Mouse (Mus musculus): ENCODE results near the gene Olfr267. TPM values are rescaled to one million over a fixed set of nuclear protein-coding genes. Genes with fewer than 3 reads are reported as not detected.
A peak's percentile ranks its signal among the peaks of the same experiment; 100 is the strongest.

Olfr267 gene
- polyA plus RNA-seq (2016; fragmentation: Nextera tagmentation; extraction: Ambion mirVana) = not detected in 2 replicates

GRCm38 (mm10) chr4:58787616-58788015, at the start of gene Olfr267:
Gene Olfr267, minus strand, starts transcription at chr4:58787716.
- no peaks in the 10 kb centered on the region for H3K9me3 ChIP-seq (replicated peaks)
- H3K36me3 ChIP-seq = no peaks in the 10 kb centered on the region

GRCm38 (mm10) chr4:58832908-58833307, 45.4 kb upstream of the Olfr267 start:
- no peak for DNase-seq (ENCODE audit: low spot score)
- 87% methylated on average over 3 of the region's 3 CpGs for WGBS
- H3K27ac ChIP-seq = no peak overlapping the region
- H3K9me3 ChIP-seq (replicated peaks) = no peaks in the 10 kb centered on the region
- H3K27me3 ChIP-seq (ENCODE audit: low read depth, poor library complexity, severe bottlenecking) = no peaks in the 10 kb centered on the region
- H3K4me3 ChIP-seq = no peak overlapping the region
- H3K4me1 ChIP-seq = no peaks in the 10 kb centered on the region
- peaks cover 61% of the 10 kb centered on the region for H3K36me3 ChIP-seq

More at GRCm38 (mm10) chr4:58787616-58788015, at the start of gene Olfr267:
- Histone ChIP-seq H3K4me1 (no peaks in the 10 kb centered on the region), H3K4me3 (no peak within 1 kb of the TSS), H3K27ac (no peak within 1 kb of the TSS), H3K27me3 (ENCODE audit: low read depth, poor library complexity, severe bottlenecking) (no peaks in the 10 kb centered on the region)
- DNase-seq (ENCODE audit: low spot score) = no peak

- DNase-seq (ENCODE audit: low spot score) = no peak
- Histone ChIP-seq H3K36me3 (peaks cover 78% of the 10 kb centered on the region), H3K27ac (no peak overlapping the region), H3K4me1 (no peaks in the 10 kb centered on the region), H3K9me3 (replicated peaks) (no peaks in the 10 kb centered on the region), H3K27me3 (ENCODE audit: low read depth, poor library complexity, severe bottlenecking) (no peaks in the 10 kb centered on the region), H3K4me3 (no peak overlapping the region)
- WGBS = 89% methylated on average over 4 of the region's 4 CpGs
Measured at GRCm38 (mm10) chr4:58825921-58826320, 38.4 kb upstream of the Olfr267 start.

GRCm38 (mm10) chr4:58786659-58787058, 857 bp downstream of the Olfr267 start:
- no peak for DNase-seq (ENCODE audit: low spot score)
- H3K9me3 ChIP-seq (replicated peaks) = no peaks in the 10 kb centered on the region
- H3K4me1 ChIP-seq = no peaks in the 10 kb centered on the region
- WGBS = 82% methylated on average over 3 of the region's 3 CpGs
- H3K27me3 ChIP-seq (ENCODE audit: low read depth, poor library complexity, severe bottlenecking) = no peaks in the 10 kb centered on the region
- no peaks in the 10 kb centered on the region for H3K36me3 ChIP-seq
- no peak overlapping the region for H3K4me3 ChIP-seq
- H3K27ac ChIP-seq = no peak overlapping the region

GRCm38 (mm10) chr4:58763417-58763816, 24.1 kb downstream of the Olfr267 start:
- WGBS = 90% methylated on average over 3 of the region's 3 CpGs
- no peaks in the 10 kb centered on the region for H3K36me3 ChIP-seq
- no peak overlapping the region for H3K27ac ChIP-seq
- no peaks in the 10 kb centered on the region for H3K27me3 ChIP-seq (ENCODE audit: low read depth, poor library complexity, severe bottlenecking)
- H3K4me3 ChIP-seq = no peak overlapping the region
- H3K9me3 ChIP-seq (replicated peaks) = no peaks in the 10 kb centered on the region
- no peak for DNase-seq (ENCODE audit: low spot score)
- no peaks in the 10 kb centered on the region for H3K4me1 ChIP-seq

GRCm38 (mm10) chr4:58749510-58749909, 38.0 kb downstream of the Olfr267 start:
- Histone ChIP-seq H3K4me3 (no peak overlapping the region), H3K27me3 (ENCODE audit: low read depth, poor library complexity, severe bottlenecking) (no peaks in the 10 kb centered on the region), H3K27ac (peak overlapping the region; percentile 84), H3K9me3 (replicated peaks) (no peaks in the 10 kb centered on the region), H3K4me1 (peaks cover 12% of the 10 kb centered on the region), H3K36me3 (no peaks in the 10 kb centered on the region)
- DNase-seq (ENCODE audit: low spot score) = no peak
- 68% methylated on average over 2 of the region's 2 CpGs for WGBS

GRCm38 (mm10) chr4:58749101-58749500, 38.4 kb downstream of the Olfr267 start:
- H3K9me3 ChIP-seq (replicated peaks) = no peaks in the 10 kb centered on the region
- peaks cover 12% of the 10 kb centered on the region for H3K4me1 ChIP-seq
- no peaks in the 10 kb centered on the region for H3K36me3 ChIP-seq
- no peaks in the 10 kb centered on the region for H3K27me3 ChIP-seq (ENCODE audit: low read depth, poor library complexity, severe bottlenecking)
- peak overlapping the region; percentile 84 for H3K27ac ChIP-seq
- whole genome bisulfite sequencing = 62% methylated on average over 10 of the region's 10 CpGs
- no peak overlapping the region for H3K4me3 ChIP-seq
- DNase-seq (ENCODE audit: low spot score) = peak; percentile 35

GRCm38 (mm10) chr4:58745583-58746222, 41.8 kb downstream of the Olfr267 start:
- 82% methylated on average over 7 of the region's 7 CpGs for WGBS
- H3K27me3 ChIP-seq (ENCODE audit: low read depth, poor library complexity, severe bottlenecking) = no peaks in the 10 kb centered on the region
- no peaks in the 10 kb centered on the region for H3K36me3 ChIP-seq
- H3K27ac ChIP-seq = peak overlapping the region; percentile 10; the same call in 1 of the 2 replicates
- no peak for DNase-seq (ENCODE audit: low spot score)
- peaks cover 12% of the 10 kb centered on the region for H3K4me1 ChIP-seq
- no peaks in the 10 kb centered on the region for H3K9me3 ChIP-seq (replicated peaks)
- no peak overlapping the region for H3K4me3 ChIP-seq

GRCm38 (mm10) chr4:58736867-58737633, 50.5 kb downstream of the Olfr267 start:
- Histone ChIP-seq H3K27ac (no peak overlapping the region), H3K36me3 (no peaks in the 10 kb centered on the region), H3K9me3 (replicated peaks) (no peaks in the 10 kb centered on the region), H3K27me3 (ENCODE audit: low read depth, poor library complexity, severe bottlenecking) (no peaks in the 10 kb centered on the region), H3K4me1 (peaks cover 10% of the 10 kb centered on the region), H3K4me3 (no peak overlapping the region)
- 83% methylated on average over 18 of the region's 18 CpGs for WGBS
- DNase-seq (ENCODE audit: low spot score) = peak; percentile 27

Other genes with a start within 250 kb of the Olfr267 start
- 197 and 253 TPM in 2 replicates for gene Lpar1, start 233.8 kb downstream of the Olfr267 start, polyA plus RNA-seq (2016; fragmentation: Nextera tagmentation; extraction: Ambion mirVana)
- gene Ecpas, start 125.0 kb upstream of the Olfr267 start, polyA plus RNA-seq (2016; fragmentation: Nextera tagmentation; extraction: Ambion mirVana) = 36.6 and 38.8 TPM in 2 replicates
- 1.0 and 1.1 TPM in 2 replicates for gene Zkscan16, start 155.9 kb upstream of the Olfr267 start, polyA plus RNA-seq (2016; fragmentation: Nextera tagmentation; extraction: Ambion mirVana)
- gene Ptgr1, start 199.4 kb upstream of the Olfr267 start, polyA plus RNA-seq (2016; fragmentation: Nextera tagmentation; extraction: Ambion mirVana) = 12.0 and 15.7 TPM in 2 replicates
- gene Dnajc25, start 207.3 kb upstream of the Olfr267 start, polyA plus RNA-seq (2016; fragmentation: Nextera tagmentation; extraction: Ambion mirVana) = 5.5 and 8.3 TPM in 2 replicates
- gene Gm20503, start 215.5 kb upstream of the Olfr267 start, polyA plus RNA-seq (2016; fragmentation: Nextera tagmentation; extraction: Ambion mirVana) = 9.3 and 9.8 TPM in 2 replicates
- gene Gng10, start 247.4 kb upstream of the Olfr267 start, polyA plus RNA-seq (2016; fragmentation: Nextera tagmentation; extraction: Ambion mirVana) = 81.1 and 96.4 TPM in 2 replicates